Comparison of ENCODE assay signal across 8 mouse cellular contexts in the genomic region with DNA sequence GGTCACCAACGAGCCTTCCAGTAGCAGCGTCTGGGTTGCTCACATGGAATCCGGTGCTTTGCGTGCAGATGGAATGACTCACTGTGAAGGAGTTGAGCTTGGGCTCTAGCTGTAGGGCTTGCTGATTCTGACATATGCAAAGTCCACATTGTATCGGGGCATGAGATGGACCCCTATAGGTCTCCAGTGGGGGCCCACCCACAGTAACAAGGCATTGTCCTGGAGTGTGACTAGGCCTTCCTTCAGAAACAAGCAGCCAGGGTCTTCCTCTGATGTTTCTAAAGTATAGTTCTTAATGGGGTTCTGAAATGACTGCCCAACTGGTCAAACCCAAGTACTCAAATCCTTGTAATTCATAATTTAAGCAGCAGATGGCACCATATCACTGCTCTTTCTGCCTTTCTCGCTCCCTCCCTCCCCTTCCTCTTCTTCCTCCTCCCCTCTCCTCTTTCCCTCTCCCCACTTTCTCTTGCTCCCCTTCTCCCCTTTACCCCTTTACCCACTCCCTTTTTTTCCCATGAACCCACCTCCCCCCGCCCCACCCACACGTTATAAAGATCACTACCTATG. TPM values are rescaled to one million over a fixed set of nuclear protein-coding genes. Genes with fewer than 3 reads are reported as not detected.
DNase-seq lines count a peak whose midpoint lies in the region; ATAC-seq and TF ChIP-seq lines count a peak whose summit lies in the region.

No protein-coding gene starts in this region.

- no peaks in the 10 kb centered on the region for H3K36me3 ChIP-seq in heart, postnatal 0 days (replicated peaks; ENCODE audit: control insufficient read depth, insufficient read depth, low read length)
- no peaks in the 10 kb centered on the region for H3K36me3 ChIP-seq in heart, embryonic 10.5 days
- no peaks in the 10 kb centered on the region for H3K36me3 ChIP-seq in thymus, adult 2 months (ENCODE audit: control insufficient read depth, insufficient read depth, low read length)

- no peaks in the 10 kb centered on the region for H3K9me3 ChIP-seq in heart, postnatal 0 days (replicated peaks; ENCODE audit: control insufficient read depth, low read length)
- no peaks in the 10 kb centered on the region for H3K9me3 ChIP-seq in heart, embryonic 10.5 days

- no peak for ATAC-seq in heart, postnatal 0 days (ENCODE audit: insufficient read depth, low read depth)

- no peak overlapping the region for H3K4me3 ChIP-seq in heart, postnatal 0 days (ENCODE audit: low read depth, low read length)
- H3K4me3 ChIP-seq in heart, embryonic 10.5 days, result no peak overlapping the region
- H3K4me3 ChIP-seq in thymus, adult 2 months (ENCODE audit: control insufficient read depth, insufficient read depth, low read length), result no peak overlapping the region

- H3K4me1 ChIP-seq in heart, postnatal 0 days (ENCODE audit: control insufficient read depth, insufficient read depth), result no peaks in the 10 kb centered on the region
- H3K4me1 ChIP-seq in heart, embryonic 10.5 days, result no peaks in the 10 kb centered on the region
- H3K4me1 ChIP-seq in thymus, adult 2 months (replicated peaks; ENCODE audit: control insufficient read depth, insufficient read depth, low read length), result no peaks in the 10 kb centered on the region

- H3K4me2 ChIP-seq in heart, postnatal 0 days (ENCODE audit: low read depth, low read length), result no peak overlapping the region

- H3K27ac ChIP-seq in heart, postnatal 0 days (ENCODE audit: low read depth), result no peak overlapping the region
- H3K27ac ChIP-seq in heart, embryonic 10.5 days, result no peak overlapping the region
- H3K27ac ChIP-seq in thymus, adult 2 months (ENCODE audit: control insufficient read depth, insufficient read depth, low read length), result no peak overlapping the region

- no peak for TF ChIP-seq POLR2A in thymus, adult 2 months (IDR thresholded peaks at IDR 0.05; ENCODE audit: control insufficient read depth, extremely low read depth, insufficient read depth, low read length, poor library complexity)

- H3K27me3 ChIP-seq in heart, postnatal 0 days (ENCODE audit: control insufficient read depth, insufficient read depth, low read length), result no peaks in the 10 kb centered on the region
- no peaks in the 10 kb centered on the region for H3K27me3 ChIP-seq in heart, embryonic 10.5 days (ENCODE audit: insufficient read depth, poor library complexity, severe bottlenecking)
- no peaks in the 10 kb centered on the region for H3K27me3 ChIP-seq in thymus, adult 2 months (ENCODE audit: control insufficient read depth, insufficient read depth, low read length)

- no peak overlapping the region for H3K9ac ChIP-seq in heart, postnatal 0 days (replicated peaks; ENCODE audit: low read depth, low read length)

- TF ChIP-seq CTCF in heart, postnatal 0 days (IDR thresholded peaks at IDR 0.05; ENCODE audit: low read depth), result peak; percentile 72
- TF ChIP-seq CTCF in thymus, adult 2 months (IDR thresholded peaks at IDR 0.05; ENCODE audit: borderline replicate concordance, control insufficient read depth, extremely low read depth, insufficient read depth, low read length, poor library complexity), result no peak

- no peak for TF ChIP-seq EP300 in heart, postnatal 0 days (IDR thresholded peaks at IDR 0.05; ENCODE audit: low read depth)

- WGBS in heart, postnatal 0 days, result 39% methylated on average over 8 of the region's 8 CpGs
- 42% methylated on average over 8 of the region's 8 CpGs for WGBS in heart, embryonic 10.5 days
- WGBS in thymus, adult 2 months, result 64% methylated on average over 8 of the region's 8 CpGs

- peak; percentile 26 for DNase-seq in heart, postnatal 0 days (ENCODE audit: low spot score)
- no peak for DNase-seq in heart, embryonic 10.5 days (ENCODE audit: low spot score)
- peak; percentile 7 for DNase-seq in thymus, postnatal 0 days (ENCODE audit: low spot score)
- no peak for DNase-seq in thymus, adult 2 months
- DNase-seq in embryo, embryonic 11.5 days (ENCODE audit: low read depth, low spot score), result peak; percentile 46
- DNase-seq in naive thymus-derived CD4-positive, alpha-beta T cell, adult 2 months (ENCODE audit: low read depth), result peak; percentile 9
- DNase-seq in right cerebral cortex, postnatal 14 days, result no peak
- no peak for DNase-seq in ovary, postnatal 36 days (ENCODE audit: low spot score)

RNA-seq across cellular contexts. Expression of a gene that starts 46.1 kb away (rescaled TPM):
- total RNA-seq in heart, postnatal 0 days (2014; rRNA removed; ENCODE audit: low replicate concordance), result 0.69 TPM in 1 of 2 replicates, not detected in the other
- polyA plus RNA-seq in heart, postnatal 0 days (2015; fragmentation: Nextera tagmentation; extraction: Ambion mirVana), result not detected in 2 replicates
- 1.0 and 1.6 TPM in 2 replicates for polyA plus RNA-seq in heart, embryonic 10.5 days (2016; fragmentation: Nextera tagmentation; extraction: Ambion mirVana)
- polyA plus RNA-seq in thymus, postnatal 0 days (2015; fragmentation: Nextera tagmentation; extraction: Ambion mirVana), result 0.08 and 0.09 TPM in 2 replicates
- polyA plus RNA-seq in thymus, adult 2 months (2012; rRNA removed), result 2.0 and 2.2 TPM in 2 replicates

Comparison
In these comparisons a context has a peak if more than half of its experiments do, and no peak if none do; other contexts are left out.
1. DNase-seq: peak in heart, postnatal 0 days (single experiment), thymus, postnatal 0 days (single experiment), embryo, embryonic 11.5 days (single experiment) and naive thymus-derived CD4-positive, alpha-beta T cell, adult 2 months (single experiment); none in heart, embryonic 10.5 days (single experiment), thymus, adult 2 months (single experiment), right cerebral cortex, postnatal 14 days (single experiment) and ovary, postnatal 36 days (single experiment).